Mouse (Mus musculus) hindbrain, embryonic 16.5 days (tissue): ENCODE measurements around the gene Baiap3. TPM values are rescaled to one million over a fixed set of nuclear protein-coding genes. Genes with fewer than 3 reads are reported as not detected.

Source experiments
- microRNA-seq: library from miRNA; unstranded; fragments of <30 nt; microRNA quantifications from one replicate; pipeline ENCODE4, GENCODE M21; 2017
- polyA plus RNA-seq: library from polyadenylated mRNA; unstranded; fragments of >200 nt; fragmentation: Nextera tagmentation; extraction: Ambion mirVana; gene quantifications from 2 replicates; pipeline ENCODE4 v1.2.1, GENCODE M21; 2015

The Baiap3 gene
- polyA plus RNA-seq, 1 experiment from 2014 or later, result 26.0 TPM

Small RNA genes within 50 kb of the gene (microRNA-seq; reads per million reads assigned to microRNA genes)
- gene Mir3547, result 7.9 reads per million, percentile 24 among the genes with 10 or more reads in this experiment

Other genes starting within 250 kb of the Baiap3 start
- gene Cramp1l, start 240.6 kb downstream of the Baiap3 start, polyA plus RNA-seq, result 4.0 and 5.5 TPM in 2 replicates
- 17.1 and 20.8 TPM in 2 replicates for gene Ift140, start 240.3 kb downstream of the Baiap3 start, polyA plus RNA-seq
- 13.8 and 14.1 TPM in 2 replicates for gene Tmem204, start 172.8 kb downstream of the Baiap3 start, polyA plus RNA-seq
- gene Telo2, start 140.4 kb downstream of the Baiap3 start, polyA plus RNA-seq, result 54.6 and 60.8 TPM in 2 replicates
- gene Ptx4, start 135.6 kb downstream of the Baiap3 start, polyA plus RNA-seq, result 0.49 TPM in 1 of 2 replicates, not detected in the other
- 28.9 and 34.3 TPM in 2 replicates for gene Clcn7, start 123.0 kb downstream of the Baiap3 start, polyA plus RNA-seq
- gene Ccdc154, start 93.9 kb downstream of the Baiap3 start, polyA plus RNA-seq, result not detected in 2 replicates
- not detected in 2 replicates for gene Gm38655, start 80.9 kb downstream of the Baiap3 start, polyA plus RNA-seq
- 33.8 and 34.1 TPM in 2 replicates for gene BC003965, start 71.8 kb downstream of the Baiap3 start, polyA plus RNA-seq
- 16.0 and 17.6 TPM in 2 replicates for gene Unkl, start 68.0 kb downstream of the Baiap3 start, polyA plus RNA-seq
- gene Gnptg, start 16.2 kb downstream of the Baiap3 start, polyA plus RNA-seq, result 110 and 114 TPM in 2 replicates
- 57.4 and 58.2 TPM in 2 replicates for gene Tsr3, start 16.2 kb downstream of the Baiap3 start, polyA plus RNA-seq
- 409 and 435 TPM in 2 replicates for gene Ube2i, start 18.3 kb upstream of the Baiap3 start, polyA plus RNA-seq
- not detected in 2 replicates for gene Prss34, start 42.0 kb upstream of the Baiap3 start, polyA plus RNA-seq
- not detected in 2 replicates for gene Prss28, start 52.3 kb upstream of the Baiap3 start, polyA plus RNA-seq
- gene Prss29, start 62.3 kb upstream of the Baiap3 start, polyA plus RNA-seq, result not detected in 2 replicates
- not detected in 2 replicates for gene Tpsab1, start 89.2 kb upstream of the Baiap3 start, polyA plus RNA-seq
- gene Tpsb2, start 109.9 kb upstream of the Baiap3 start, polyA plus RNA-seq, result 0.19 and 2.1 TPM in 2 replicates
- 0.43 and 0.55 TPM in 2 replicates for gene Tpsg1, start 112.9 kb upstream of the Baiap3 start, polyA plus RNA-seq
- gene Cacna1h, start 177.4 kb upstream of the Baiap3 start, polyA plus RNA-seq, result 5.9 and 6.2 TPM in 2 replicates
- gene Tekt4, start 198.3 kb upstream of the Baiap3 start, polyA plus RNA-seq, result 1.4 and 1.9 TPM in 2 replicates
- gene Sstr5, start 240.9 kb upstream of the Baiap3 start, polyA plus RNA-seq, result 1.0 TPM in 2 replicates